Mouse (Mus musculus) kidney, postnatal 36 days (tissue): Measurements from ENCODE around the gene Gse1.

Experiments used
- DNase-seq, 2 experiments: peaks; one replicate each; pipeline ENCODE4 v3.0.0; 2021 to 2022; ENCODE audit warnings: mixed read lengths in 2 of 2

The Gse1 gene

GRCm38 (mm10) chr8:120407701-120408240 lies 179.5 kb downstream of the Gse1 start:
- DNase-seq = peak in 1 of 2 experiments; percentile 60

GRCm38 (mm10) chr8:120408241-120409215 lies 180.3 kb downstream of the Gse1 start:
- DNase-seq = no peak

- no peak for DNase-seq
Observed at GRCm38 (mm10) chr8:120409371-120410013, 181.2 kb downstream of the Gse1 start.

- DNase-seq = no peak
Observed at GRCm38 (mm10) chr8:120411059-120411458, 182.8 kb downstream of the Gse1 start.

GRCm38 (mm10) chr8:120411862-120412261 lies 183.6 kb downstream of the Gse1 start:
- no peak for DNase-seq

- DNase-seq = no peak
Observed at GRCm38 (mm10) chr8:120412357-120412756, 184.1 kb downstream of the Gse1 start.

GRCm38 (mm10) chr8:120412911-120413625 lies 184.8 kb downstream of the Gse1 start:
- DNase-seq = no peak

GRCm38 (mm10) chr8:120413626-120413988 lies 185.4 kb downstream of the Gse1 start:
- no peak for DNase-seq

- no peak for DNase-seq
Observed at GRCm38 (mm10) chr8:120414216-120414615, 186.0 kb downstream of the Gse1 start.

GRCm38 (mm10) chr8:120415474-120415873 lies 187.2 kb downstream of the Gse1 start:
- DNase-seq = no peak

GRCm38 (mm10) chr8:120416173-120416521 lies 187.9 kb downstream of the Gse1 start:
- DNase-seq = peak; percentile 29 to 56

GRCm38 (mm10) chr8:120416522-120417394 lies 188.5 kb downstream of the Gse1 start:
- peak; percentile 89 to 93 for DNase-seq

GRCm38 (mm10) chr8:120418188-120418587 lies 189.9 kb downstream of the Gse1 start:
- peak; percentile 54 to 60 for DNase-seq

- no peak for DNase-seq
Observed at GRCm38 (mm10) chr8:120419675-120420074, 191.4 kb downstream of the Gse1 start.

- no peak for DNase-seq
Observed at GRCm38 (mm10) chr8:120420226-120420625, 192.0 kb downstream of the Gse1 start.

GRCm38 (mm10) chr8:120421638-120422037 lies 193.4 kb downstream of the Gse1 start:
- no peak for DNase-seq

GRCm38 (mm10) chr8:120422236-120422635 lies 194.0 kb downstream of the Gse1 start:
- DNase-seq = no peak

- DNase-seq = no peak
Observed at GRCm38 (mm10) chr8:120423576-120423975, 195.3 kb downstream of the Gse1 start.

GRCm38 (mm10) chr8:120424829-120425198 lies 196.6 kb downstream of the Gse1 start:
- DNase-seq = no peak

- DNase-seq = no peak
Observed at GRCm38 (mm10) chr8:120425199-120425941, 197.1 kb downstream of the Gse1 start.

- DNase-seq = no peak
Observed at GRCm38 (mm10) chr8:120426105-120426504, 197.8 kb downstream of the Gse1 start.
